Mouse (Mus musculus): Measurements from ENCODE around the gene D3Ertd254e. TPM values are rescaled to one million over a fixed set of nuclear protein-coding genes. Genes with fewer than 3 reads are reported as not detected.

D3Ertd254e gene
- polyA plus RNA-seq, 1 experiment from 2014 or later, result 11.8 TPM

DNA sequence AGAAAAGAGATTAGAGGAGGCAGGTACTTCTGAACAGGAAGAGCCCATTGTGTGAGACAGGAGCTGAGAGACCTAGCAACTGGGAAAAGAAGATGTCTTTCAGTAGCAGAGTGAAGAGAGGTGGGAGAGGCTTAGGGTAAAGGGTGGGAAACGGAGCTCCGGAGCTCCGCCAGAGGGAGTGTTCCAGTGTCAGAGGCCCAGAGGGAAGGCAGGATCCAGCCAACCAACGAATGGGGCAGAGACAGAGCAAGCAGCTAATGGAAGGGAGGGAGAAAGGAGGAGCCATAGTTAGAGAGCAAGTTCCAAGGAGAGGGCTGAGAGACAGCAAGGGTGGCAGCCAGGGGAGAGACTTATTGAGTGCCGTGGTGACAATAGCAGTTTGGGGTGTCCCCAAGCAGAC is 4.5 kb downstream of the D3Ertd254e start:
- Histone ChIP-seq H3K9me3 (ENCODE audit: control insufficient read depth, low read length) (peaks cover 6% of the 10 kb centered on the region; the same call in 1 of the 2 replicates), H3K4me2 (replicated peaks; ENCODE audit: low read depth, low read length) (no peak overlapping the region), H3K27ac (ENCODE audit: low read depth, low read length) (no peak overlapping the region), H3K9ac (ENCODE audit: low read depth, low read length) (no peak overlapping the region), H3K4me1 (ENCODE audit: control insufficient read depth, insufficient read depth, low read length) (peaks cover 11% of the 10 kb centered on the region; the same call in 1 of the 2 replicates), H3K27me3 (ENCODE audit: control insufficient read depth, insufficient read depth, low read length) (no peaks in the 10 kb centered on the region), H3K4me3 (ENCODE audit: low read length) (no peak overlapping the region), H3K36me3 (ENCODE audit: control insufficient read depth, insufficient read depth, low read length) (peaks cover 7% of the 10 kb centered on the region; the same call in 1 of the 2 replicates)
- ATAC-seq (ENCODE audit: low FRiP score, low TSS enrichment), result no peak
- 28% methylated on average over 5 of the region's 5 CpGs for WGBS

DNA sequence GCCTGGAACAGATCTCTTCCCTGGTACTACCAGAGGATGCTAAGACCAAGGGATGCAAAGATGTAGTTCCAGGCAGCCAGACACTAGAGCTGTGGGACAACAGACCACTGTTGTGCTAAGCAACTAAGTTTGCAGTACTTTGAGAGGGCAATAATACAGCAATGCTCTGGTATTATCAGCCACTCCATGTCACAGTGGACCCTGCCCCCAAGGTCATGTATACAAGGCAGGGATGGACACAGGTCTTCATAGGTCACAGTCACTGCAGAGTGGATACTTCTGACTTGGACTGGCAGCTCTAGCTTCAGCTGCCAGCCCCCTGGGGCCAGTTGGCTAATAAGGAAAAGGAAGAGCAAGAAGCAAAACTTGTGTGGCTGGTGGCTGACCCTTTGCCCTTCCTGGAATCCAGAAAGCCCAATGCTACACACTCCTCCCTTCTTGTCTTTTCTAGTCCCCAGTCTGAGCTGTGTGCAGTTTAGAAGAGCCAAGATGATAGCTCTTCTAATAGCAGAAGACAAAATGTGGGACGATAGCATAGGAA is 19.9 kb downstream of the D3Ertd254e start:
- peaks cover 19% of the 10 kb centered on the region for H3K36me3 ChIP-seq (ENCODE audit: control insufficient read depth, insufficient read depth, low read length)
- H3K4me2 ChIP-seq (replicated peaks; ENCODE audit: low read depth, low read length), result no peak overlapping the region
- ATAC-seq (ENCODE audit: low FRiP score, low TSS enrichment), result no peak
- H3K27me3 ChIP-seq (ENCODE audit: control insufficient read depth, insufficient read depth, low read length), result no peaks in the 10 kb centered on the region
- no peaks in the 10 kb centered on the region for H3K9me3 ChIP-seq (ENCODE audit: control insufficient read depth, low read length)
- H3K4me1 ChIP-seq (ENCODE audit: control insufficient read depth, insufficient read depth, low read length), result no peaks in the 10 kb centered on the region
- H3K27ac ChIP-seq (ENCODE audit: low read depth, low read length), result no peak overlapping the region
- H3K4me3 ChIP-seq (ENCODE audit: low read length), result no peak overlapping the region
- 86% methylated on average over 1 of the region's 1 CpGs for WGBS
- H3K9ac ChIP-seq (ENCODE audit: low read depth, low read length), result no peak overlapping the region

DNA sequence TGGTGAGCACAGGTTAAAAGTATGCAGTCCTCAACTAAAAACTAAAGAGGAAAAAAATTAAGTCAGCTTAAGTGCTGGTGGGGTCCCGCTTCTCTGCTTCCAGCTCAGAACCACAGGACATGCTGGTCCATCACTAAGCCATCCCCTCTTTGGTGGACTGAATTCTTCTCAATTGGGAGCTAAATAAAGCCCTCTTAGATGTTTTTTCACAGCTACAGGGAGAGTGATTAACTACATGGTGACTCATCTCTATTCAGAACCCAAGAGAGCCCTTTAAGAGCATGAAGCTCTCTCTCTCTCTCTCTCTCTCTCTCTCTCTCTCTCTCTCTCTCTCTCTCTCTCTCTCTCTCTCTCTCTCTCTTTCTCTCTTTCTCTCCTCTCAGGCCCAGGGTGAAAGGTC is 20.5 kb downstream of the D3Ertd254e start:
- Histone ChIP-seq H3K9ac (ENCODE audit: low read depth, low read length) (no peak overlapping the region), H3K9me3 (ENCODE audit: control insufficient read depth, low read length) (no peaks in the 10 kb centered on the region), H3K27me3 (ENCODE audit: control insufficient read depth, insufficient read depth, low read length) (no peaks in the 10 kb centered on the region), H3K36me3 (ENCODE audit: control insufficient read depth, insufficient read depth, low read length) (peaks cover 12% of the 10 kb centered on the region), H3K4me3 (ENCODE audit: low read length) (no peak overlapping the region), H3K27ac (ENCODE audit: low read depth, low read length) (no peak overlapping the region), H3K4me2 (replicated peaks; ENCODE audit: low read depth, low read length) (no peak overlapping the region), H3K4me1 (ENCODE audit: control insufficient read depth, insufficient read depth, low read length) (no peaks in the 10 kb centered on the region)
- 89% methylated on average over 1 of the region's 1 CpGs for WGBS
- no peak for ATAC-seq (ENCODE audit: low FRiP score, low TSS enrichment)

DNA sequence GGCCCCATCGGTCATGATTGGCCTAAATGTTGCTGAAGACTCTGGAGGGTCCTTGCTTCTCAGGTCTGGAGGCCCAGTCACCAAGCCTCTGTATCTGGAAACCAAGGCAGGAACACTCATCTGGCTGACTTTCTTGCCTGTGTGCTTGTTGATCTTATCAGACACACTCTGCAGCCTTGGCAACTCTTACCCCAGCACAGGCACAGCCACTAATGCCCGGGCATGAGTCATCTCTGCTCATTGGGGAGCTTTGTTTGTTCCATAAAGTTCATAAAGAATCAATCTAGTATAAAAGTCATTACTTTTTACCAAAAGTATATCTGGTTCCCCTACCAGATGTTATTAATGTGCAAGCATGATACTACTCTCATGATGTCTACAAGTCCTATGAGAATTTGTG is 22.9 kb downstream of the D3Ertd254e start:
- H3K4me2 ChIP-seq (replicated peaks; ENCODE audit: low read depth, low read length), result no peak overlapping the region
- 85% methylated on average over 2 of the region's 2 CpGs for WGBS
- no peak for ATAC-seq (ENCODE audit: low FRiP score, low TSS enrichment)

DNA sequence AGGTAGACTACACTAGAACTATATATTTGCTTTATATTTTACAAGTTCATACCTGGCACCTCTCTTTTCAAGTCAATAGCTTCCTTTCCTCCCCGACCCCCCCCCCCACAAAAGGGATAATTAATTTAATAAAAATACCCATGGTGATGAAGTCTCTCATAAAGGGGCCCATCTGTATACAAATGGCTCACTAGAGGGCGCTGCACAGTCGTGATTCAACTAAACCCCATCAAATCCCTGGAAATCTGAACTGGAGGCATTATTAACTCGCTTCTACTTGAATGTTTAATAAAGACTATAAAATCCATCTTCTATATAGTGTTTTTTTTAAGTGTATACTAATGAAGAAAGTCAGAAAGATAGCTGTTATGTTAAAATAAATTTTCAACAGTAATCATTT is 30.7 kb downstream of the D3Ertd254e start:
- Histone ChIP-seq H3K4me3 (ENCODE audit: low read length) (no peak overlapping the region), H3K9me3 (ENCODE audit: control insufficient read depth, low read length) (no peaks in the 10 kb centered on the region), H3K9ac (ENCODE audit: low read depth, low read length) (no peak overlapping the region), H3K4me2 (replicated peaks; ENCODE audit: low read depth, low read length) (no peak overlapping the region), H3K36me3 (ENCODE audit: control insufficient read depth, insufficient read depth, low read length) (no peaks in the 10 kb centered on the region), H3K27ac (ENCODE audit: low read depth, low read length) (no peak overlapping the region), H3K27me3 (ENCODE audit: control insufficient read depth, insufficient read depth, low read length) (no peaks in the 10 kb centered on the region), H3K4me1 (ENCODE audit: control insufficient read depth, insufficient read depth, low read length) (no peaks in the 10 kb centered on the region)
- 7% methylated on average over 4 of the region's 4 CpGs for WGBS
- ATAC-seq (ENCODE audit: low FRiP score, low TSS enrichment), result no peak

More for the DNA sequence above, 22.9 kb downstream of the D3Ertd254e start:
- Histone ChIP-seq H3K36me3 (ENCODE audit: control insufficient read depth, insufficient read depth, low read length) (no peaks in the 10 kb centered on the region), H3K9ac (ENCODE audit: low read depth, low read length) (no peak overlapping the region), H3K27me3 (ENCODE audit: control insufficient read depth, insufficient read depth, low read length) (no peaks in the 10 kb centered on the region), H3K27ac (ENCODE audit: low read depth, low read length) (no peak overlapping the region), H3K9me3 (ENCODE audit: control insufficient read depth, low read length) (no peaks in the 10 kb centered on the region), H3K4me1 (ENCODE audit: control insufficient read depth, insufficient read depth, low read length) (no peaks in the 10 kb centered on the region), H3K4me3 (ENCODE audit: low read length) (no peak overlapping the region)

DNA sequence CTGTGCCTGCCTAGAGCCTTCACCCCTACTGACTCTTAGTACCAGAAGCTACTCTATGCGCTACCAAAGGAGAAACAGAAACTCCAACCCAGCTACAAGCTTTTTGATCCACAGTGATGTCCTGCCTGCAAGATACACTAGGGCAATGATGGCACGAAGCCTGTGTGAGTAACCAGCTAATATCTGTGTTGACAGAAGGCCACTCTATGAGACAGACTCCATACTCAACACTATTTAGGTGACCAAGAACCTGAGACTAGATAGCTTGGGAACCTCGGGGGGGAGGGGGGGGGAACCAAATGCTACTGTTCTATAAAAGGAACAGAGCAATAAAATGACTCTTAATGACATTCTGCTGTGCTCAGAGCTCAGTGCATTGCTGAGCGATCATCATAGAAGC is 35.7 kb downstream of the D3Ertd254e start:
- ATAC-seq (ENCODE audit: low FRiP score, low TSS enrichment), result no peak
- Histone ChIP-seq H3K4me1 (ENCODE audit: control insufficient read depth, insufficient read depth, low read length) (no peaks in the 10 kb centered on the region), H3K27me3 (ENCODE audit: control insufficient read depth, insufficient read depth, low read length) (no peaks in the 10 kb centered on the region), H3K27ac (ENCODE audit: low read depth, low read length) (no peak overlapping the region), H3K4me3 (ENCODE audit: low read length) (no peak overlapping the region), H3K9ac (ENCODE audit: low read depth, low read length) (no peak overlapping the region), H3K4me2 (replicated peaks; ENCODE audit: low read depth, low read length) (no peak overlapping the region), H3K9me3 (ENCODE audit: control insufficient read depth, low read length) (no peaks in the 10 kb centered on the region), H3K36me3 (ENCODE audit: control insufficient read depth, insufficient read depth, low read length) (no peaks in the 10 kb centered on the region)
- 81% methylated on average over 4 of the region's 4 CpGs for WGBS

DNA sequence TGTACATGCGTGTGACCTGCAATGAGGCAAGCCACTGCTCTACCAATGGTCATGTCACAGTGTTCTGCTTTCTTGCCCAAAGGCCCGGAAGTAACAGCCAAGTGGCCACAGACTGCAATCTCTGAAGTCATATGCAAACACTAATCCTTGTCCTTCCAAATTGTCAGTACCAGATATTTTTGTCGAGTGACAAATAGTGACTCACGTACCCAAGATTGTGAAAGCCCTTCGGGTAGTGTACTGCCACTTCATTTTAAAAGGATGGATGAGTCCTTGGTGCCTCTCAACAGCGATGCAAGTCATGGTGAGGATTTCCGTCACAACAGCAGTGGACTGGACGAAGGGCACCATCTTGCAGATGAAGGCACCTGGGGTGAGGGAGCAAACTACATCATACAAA is 38.4 kb downstream of the D3Ertd254e start:
- H3K4me3 ChIP-seq (ENCODE audit: low read length), result no peak overlapping the region
- no peak overlapping the region for H3K4me2 ChIP-seq (replicated peaks; ENCODE audit: low read depth, low read length)
- H3K9ac ChIP-seq (ENCODE audit: low read depth, low read length), result no peak overlapping the region
- no peaks in the 10 kb centered on the region for H3K27me3 ChIP-seq (ENCODE audit: control insufficient read depth, insufficient read depth, low read length)
- H3K9me3 ChIP-seq (ENCODE audit: control insufficient read depth, low read length), result no peaks in the 10 kb centered on the region
- ATAC-seq (ENCODE audit: low FRiP score, low TSS enrichment), result no peak
- WGBS, result 91% methylated on average over 8 of the region's 8 CpGs
- no peak overlapping the region for H3K27ac ChIP-seq (ENCODE audit: low read depth, low read length)
- H3K36me3 ChIP-seq (ENCODE audit: control insufficient read depth, insufficient read depth, low read length), result no peaks in the 10 kb centered on the region
- H3K4me1 ChIP-seq (ENCODE audit: control insufficient read depth, insufficient read depth, low read length), result no peaks in the 10 kb centered on the region

DNA sequence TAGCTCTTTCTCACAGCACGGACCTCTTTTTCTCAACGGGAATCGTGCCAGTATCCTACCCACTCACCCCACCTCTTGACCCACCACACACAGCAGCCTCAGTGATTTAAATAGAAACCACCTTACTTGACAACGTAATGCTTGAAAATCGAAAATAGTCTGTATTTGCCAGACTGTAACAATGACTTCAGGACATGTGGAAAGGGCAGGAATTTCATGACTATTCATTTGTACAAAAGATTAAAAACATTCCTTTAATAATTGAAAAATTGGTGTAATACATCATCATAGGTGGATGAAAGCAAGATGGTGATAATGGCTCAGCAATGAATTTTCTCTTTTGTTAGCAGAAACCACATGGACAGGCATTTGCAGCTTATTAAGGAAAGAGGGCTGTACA is 50.3 kb downstream of the D3Ertd254e start:
- no peaks in the 10 kb centered on the region for H3K4me1 ChIP-seq (ENCODE audit: control insufficient read depth, insufficient read depth, low read length)
- ATAC-seq (ENCODE audit: low FRiP score, low TSS enrichment), result no peak
- H3K36me3 ChIP-seq (ENCODE audit: control insufficient read depth, insufficient read depth, low read length), result no peaks in the 10 kb centered on the region
- H3K4me2 ChIP-seq (replicated peaks; ENCODE audit: low read depth, low read length), result no peak overlapping the region
- no peak overlapping the region for H3K27ac ChIP-seq (ENCODE audit: low read depth, low read length)
- no peaks in the 10 kb centered on the region for H3K27me3 ChIP-seq (ENCODE audit: control insufficient read depth, insufficient read depth, low read length)
- H3K4me3 ChIP-seq (ENCODE audit: low read length), result no peak overlapping the region
- no peak overlapping the region for H3K9ac ChIP-seq (ENCODE audit: low read depth, low read length)
- H3K9me3 ChIP-seq (ENCODE audit: control insufficient read depth, low read length), result no peaks in the 10 kb centered on the region
- WGBS, result 83% methylated on average over 5 of the region's 5 CpGs

DNA sequence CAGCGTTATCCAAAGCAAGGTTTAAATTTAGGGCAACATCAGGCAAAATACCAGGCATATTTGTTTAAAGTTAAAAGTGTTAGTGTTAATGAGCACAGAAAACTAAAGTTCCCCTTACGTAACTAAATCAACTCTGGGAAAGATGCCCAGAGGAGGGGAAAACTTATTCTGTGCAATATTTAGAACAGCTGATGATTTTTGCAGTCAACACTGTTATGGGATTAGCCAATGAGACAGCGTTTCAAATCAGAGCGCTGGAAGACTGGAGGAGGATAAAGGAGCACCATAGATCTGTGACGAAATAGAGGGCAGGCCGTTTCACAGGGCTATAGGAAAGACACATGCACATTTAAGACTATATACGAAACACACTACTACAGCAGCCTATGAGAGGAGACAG is 52.1 kb downstream of the D3Ertd254e start:
- no peak overlapping the region for H3K4me3 ChIP-seq (ENCODE audit: low read length)
- H3K27ac ChIP-seq (ENCODE audit: low read depth, low read length), result no peak overlapping the region
- no peak overlapping the region for H3K9ac ChIP-seq (ENCODE audit: low read depth, low read length)
- H3K4me2 ChIP-seq (replicated peaks; ENCODE audit: low read depth, low read length), result no peak overlapping the region
- H3K27me3 ChIP-seq (ENCODE audit: control insufficient read depth, insufficient read depth, low read length), result no peaks in the 10 kb centered on the region
- H3K4me1 ChIP-seq (ENCODE audit: control insufficient read depth, insufficient read depth, low read length), result no peaks in the 10 kb centered on the region
- WGBS, result 79% methylated on average over 7 of the region's 7 CpGs
- no peaks in the 10 kb centered on the region for H3K36me3 ChIP-seq (ENCODE audit: control insufficient read depth, insufficient read depth, low read length)
- ATAC-seq (ENCODE audit: low FRiP score, low TSS enrichment), result no peak
- no peaks in the 10 kb centered on the region for H3K9me3 ChIP-seq (ENCODE audit: control insufficient read depth, low read length)
